Mouse (Mus musculus) G1E (cell line): Measurements from ENCODE around the gene Gm10217.

ENCODE experiments used
- CTCF ChIP-seq: IDR thresholded peaks from 2 replicates; pipeline ENCODE4 v1.5.1; 2012; ENCODE audit warnings: low read depth, low read length, inconsistent platforms, mixed read lengths
- GATA1 ChIP-seq: IDR thresholded peaks from 2 replicates; pipeline ENCODE4 v1.6.1; 2012; ENCODE audit warnings: borderline replicate concordance, low read length, inconsistent platforms, mixed read lengths
- GATA2 ChIP-seq: IDR thresholded peaks from 2 replicates; pipeline ENCODE4 v1.6.1; 2012; ENCODE audit warnings: low read depth, low read length, inconsistent platforms, borderline replicate concordance
- POLR2AphosphoS5 ChIP-seq: IDR thresholded peaks from 2 replicates; pipeline ENCODE4 v1.6.1; 2012; ENCODE audit warnings: low read depth, low read length, inconsistent platforms; ENCODE audit not compliant: insufficient replicate concordance
- TAL1 ChIP-seq: conservative IDR thresholded peaks from 2 replicates; pipeline ENCODE4 v1.6.1; 2012; ENCODE audit warnings: low read depth, low read length, inconsistent platforms, mixed read lengths

- TF ChIP-seq CTCF (no peak), GATA1 (no peak), TAL1 (no peak), GATA2 (no peak), POLR2AphosphoS5 (no peak)
Observed at GRCm38 (mm10) chr8:9899673-9900072, 35.6 kb downstream of the Gm10217 start.
